Mouse (Mus musculus) MEL (cell line): ENCODE results near the gene 9630041A04Rik. TPM values are rescaled to one million over a fixed set of nuclear protein-coding genes. Genes with fewer than 3 reads are reported as not detected.

Experiments
- DNase-seq: peaks from one replicate; pipeline ENCODE4 v3.0.0; 2011; ENCODE audit warnings: low read depth, low spot score
- H3K27ac ChIP-seq: 2 replicates; pipeline ENCODE4 v1.5.1; 2012; ENCODE audit warnings: low read depth, mild to moderate bottlenecking, control low read depth, low read length, moderate library complexity; ENCODE audit not compliant: control insufficient read depth
- H3K27me3 ChIP-seq, 2 experiments: fragments of 150-350 bp in 1 of 2; sonication (generic) in 1 of 2; 2 replicates each; pipeline ENCODE4 v1.6.1; 2012; ENCODE audit warnings: low read length in 2 of 2, mild to moderate bottlenecking in 2 of 2, improper control_type of control experiment in 1 of 2, moderate library complexity in 1 of 2; ENCODE audit not compliant: insufficient read depth in 2 of 2, control insufficient read depth in 1 of 2
- H3K36me3 ChIP-seq, 2 experiments: 2 replicates each; pipeline ENCODE4 v1.6.1; 2012 to 2014; ENCODE audit warnings: low read length in 2 of 2, improper control_type of control experiment in 1 of 2, inconsistent platforms in 1 of 2, mild to moderate bottlenecking in 1 of 2; ENCODE audit not compliant: insufficient read depth in 2 of 2, control insufficient read depth in 1 of 2
- H3K4me1 ChIP-seq, 2 experiments: fragments of 150-350 bp in 1 of 2; sonication (generic) in 1 of 2; 2 replicates each; pipeline ENCODE4 v1.6.1; 2012; ENCODE audit warnings: low read length in 2 of 2, improper control_type of control experiment in 1 of 2, mild to moderate bottlenecking in 1 of 2; ENCODE audit not compliant: insufficient read depth in 2 of 2, control insufficient read depth in 1 of 2
- H3K4me3 ChIP-seq, 2 experiments: fragments of 150-350 bp in 1 of 2; sonication (generic) in 1 of 2; 2 replicates each; pipeline ENCODE4 v1.5.1; 2012; ENCODE audit warnings: low read depth in 2 of 2, low read length in 2 of 2, mild to moderate bottlenecking in 2 of 2, moderate library complexity in 2 of 2, control low read depth in 1 of 2, improper control_type of control experiment in 1 of 2; ENCODE audit not compliant: control insufficient read depth in 1 of 2, insufficient read depth in 1 of 2
- H3K79me2 ChIP-seq: 2 replicates; pipeline ENCODE4 v1.6.1; 2012; ENCODE audit warnings: mild to moderate bottlenecking, low read length, moderate library complexity; ENCODE audit not compliant: control insufficient read depth, poor library complexity, insufficient read depth
- H3K9ac ChIP-seq: 2 replicates; pipeline ENCODE4 v1.6.1; 2012; ENCODE audit warnings: low read depth, mild to moderate bottlenecking, control low read depth, low read length, moderate library complexity; ENCODE audit not compliant: control insufficient read depth, poor library complexity, severe bottlenecking
- H3K9me3 ChIP-seq: fragments of 150-350 bp; sonication (generic); replicated peaks from 2 replicates; pipeline ENCODE4 v1.6.1; 2012; ENCODE audit warnings: mild to moderate bottlenecking, low read length, improper control_type of control experiment, moderate library complexity; ENCODE audit not compliant: insufficient read depth
- CHD1 ChIP-seq: IDR thresholded peaks from 2 replicates; pipeline ENCODE4 v1.6.1; 2012; ENCODE audit warnings: low read depth, mild to moderate bottlenecking, inconsistent platforms, low read length, improper control_type of control experiment
- EP300 ChIP-seq, 2 experiments: IDR thresholded peaks; 2 replicates each; pipeline ENCODE4 v1.6.1; 2011; ENCODE audit warnings: improper control_type of control experiment in 2 of 2, low read length in 2 of 2, low read depth in 1 of 2, mild to moderate bottlenecking in 1 of 2
- ETS1 ChIP-seq: IDR thresholded peaks from 2 replicates; pipeline ENCODE4 v1.6.1; 2012; ENCODE audit warnings: low read depth, mild to moderate bottlenecking, inconsistent platforms, low read length, improper control_type of control experiment, moderate library complexity
- GABPA ChIP-seq: IDR thresholded peaks from 2 replicates; pipeline ENCODE4 v1.6.1; 2012; ENCODE audit warnings: low read depth, mild to moderate bottlenecking, inconsistent platforms, low read length, improper control_type of control experiment, moderate library complexity
- GATA1 ChIP-seq: IDR thresholded peaks from 2 replicates; pipeline ENCODE4 v1.6.1; 2011; ENCODE audit warnings: low read depth, low read length, improper control_type of control experiment
- HCFC1 ChIP-seq: IDR thresholded peaks from 2 replicates; pipeline ENCODE4 v1.6.1; 2012; ENCODE audit warnings: low read depth, mild to moderate bottlenecking, inconsistent platforms, low read length, improper control_type of control experiment, moderate library complexity
- KAT2A ChIP-seq: conservative IDR thresholded peaks from 2 replicates; pipeline ENCODE4 v1.6.1; 2012; ENCODE audit warnings: low read depth, low read length, improper control_type of control experiment, inconsistent platforms
- MAX ChIP-seq: IDR thresholded peaks from 2 replicates; pipeline ENCODE4 v1.6.1; 2011; ENCODE audit warnings: low read length, improper control_type of control experiment
- MEF2A ChIP-seq: IDR thresholded peaks from 2 replicates; pipeline ENCODE4 v1.6.1; 2014; ENCODE audit warnings: low read depth, mild to moderate bottlenecking, inconsistent platforms, low read length, improper control_type of control experiment; ENCODE audit not compliant: poor library complexity, insufficient replicate concordance, severe bottlenecking; ENCODE audit errors: extremely low read depth
- NRF1 ChIP-seq: IDR thresholded peaks from 2 replicates; pipeline ENCODE4 v1.6.1; 2014; ENCODE audit warnings: low read depth, mild to moderate bottlenecking, inconsistent platforms, low read length, improper control_type of control experiment, moderate library complexity; ENCODE audit not compliant: poor library complexity, insufficient read depth, severe bottlenecking
- POLR2A ChIP-seq, 2 experiments: IDR thresholded peaks; 2 replicates each; pipeline ENCODE4 v1.6.1; 2011 to 2012; ENCODE audit warnings: low read length in 2 of 2, mild to moderate bottlenecking in 2 of 2, control low read depth in 1 of 2, improper control_type of control experiment in 1 of 2, low read depth in 1 of 2, moderate library complexity in 1 of 2; ENCODE audit not compliant: control insufficient read depth in 1 of 2, insufficient read depth in 1 of 2, poor library complexity in 1 of 2
- POLR2AphosphoS5 ChIP-seq: IDR thresholded peaks from 2 replicates; pipeline ENCODE4 v1.6.1; 2012; ENCODE audit warnings: low read depth, borderline replicate concordance, mild to moderate bottlenecking, inconsistent platforms, low read length, moderate library complexity, mixed read lengths
- RAD21 ChIP-seq: IDR thresholded peaks from 2 replicates; pipeline ENCODE4 v1.6.1; 2011; ENCODE audit warnings: mild to moderate bottlenecking, low read depth, low read length, improper control_type of control experiment
- SIN3A ChIP-seq: IDR thresholded peaks from 2 replicates; pipeline ENCODE4 v1.6.1; 2012; ENCODE audit warnings: low read length, improper control_type of control experiment, inconsistent platforms
- SMC3 ChIP-seq: IDR thresholded peaks from 2 replicates; pipeline ENCODE4 v1.6.1; 2011; ENCODE audit warnings: low read depth, low read length, improper control_type of control experiment
- UBTF ChIP-seq: IDR thresholded peaks from 2 replicates; pipeline ENCODE4 v1.6.1; 2012; ENCODE audit warnings: low read depth, mild to moderate bottlenecking, inconsistent platforms, low read length, improper control_type of control experiment, moderate library complexity, borderline replicate concordance; ENCODE audit not compliant: insufficient read depth
- USF1 ChIP-seq: IDR thresholded peaks from 2 replicates; pipeline ENCODE4 v1.6.1; 2014; ENCODE audit warnings: low read depth, mild to moderate bottlenecking, inconsistent platforms, low read length, improper control_type of control experiment, moderate library complexity
- USF2 ChIP-seq, 2 experiments: IDR thresholded peaks; 2 replicates each; pipeline ENCODE4 v1.6.1; 2011 to 2012; ENCODE audit warnings: improper control_type of control experiment in 2 of 2, low read length in 2 of 2, borderline replicate concordance in 1 of 2, inconsistent platforms in 1 of 2, low read depth in 1 of 2, mild to moderate bottlenecking in 1 of 2; ENCODE audit not compliant: insufficient read depth in 1 of 2
- ZC3H11A ChIP-seq: IDR thresholded peaks from 2 replicates; pipeline ENCODE4 v1.6.1; 2012; ENCODE audit warnings: low read depth, mild to moderate bottlenecking, inconsistent platforms, low read length, improper control_type of control experiment
- polyA plus RNA-seq, 2 experiments: library from polyadenylated mRNA; stranded (reverse) in 1 of 2; unstranded in 1 of 2; fragments of >175 nt in 1 of 2; fragments of >200 nt in 1 of 2; gene quantifications; 2 replicates each; pipeline versions ENCODE4 v1.2.1 to v1.2.4; 2012; ENCODE audit warnings: low replicate concordance in 2 of 2, low read depth in 1 of 2; ENCODE audit not compliant: insufficient read length in 2 of 2, insufficient read depth in 1 of 2, missing spikeins in 1 of 2
- total RNA-seq: library from RNA; depleted of rRNA; stranded (reverse); fragments of 300-350 nt; gene quantifications from 2 replicates; pipeline ENCODE4 v1.2.3, GENCODE M21; 2012

Gene 9630041A04Rik
- total and polyA plus RNA-seq, 3 experiments, result not detected

GRCm38 (mm10) chr9:101907747-101908255 lies 46.2 kb downstream of the 9630041A04Rik start:
- no peaks in the 10 kb centered on the region for H3K9me3 ChIP-seq
- no peak for DNase-seq

GRCm38 (mm10) chr9:101908849-101909248 lies 47.2 kb downstream of the 9630041A04Rik start:
- Histone ChIP-seq H3K79me2 (no peaks in the 10 kb centered on the region), H3K4me1 (no peaks in the 10 kb centered on the region), H3K27me3 (no peaks in the 10 kb centered on the region), H3K36me3 (no peaks in the 10 kb centered on the region), H3K4me3 (no peak overlapping the region)
- TF ChIP-seq HCFC1 (no peak), KAT2A (no peak), RAD21 (no peak), MEF2A (no peak), ZC3H11A (no peak), MAX (no peak), UBTF (no peak), EP300 (IDR thresholded peaks at IDR 0.05; ENCODE audit: low read depth in 1 of 2, low read length in 2 of 2) (no peak), POLR2AphosphoS5 (no peak), GABPA (no peak), POLR2A (IDR thresholded peaks at IDR 0.05; ENCODE audit: control insufficient read depth in 1 of 2, insufficient read depth in 1 of 2, low read depth in 1 of 2, low read length in 2 of 2, poor library complexity in 1 of 2) (no peak), USF1 (no peak), SMC3 (no peak)
- TF ChIP-seq, all 39 proteins: peak for 0
- no peak overlapping the region for H3K9ac ChIP-seq
- no peak overlapping the region for H3K27ac ChIP-seq
- no peaks in the 10 kb centered on the region for H3K9me3 ChIP-seq
- no peak for DNase-seq

More at GRCm38 (mm10) chr9:101907747-101908255, 46.2 kb downstream of the 9630041A04Rik start:
- H3K79me2 ChIP-seq, result no peaks in the 10 kb centered on the region
- H3K9ac ChIP-seq, result no peak overlapping the region
- H3K4me1 ChIP-seq, result no peaks in the 10 kb centered on the region
- no peak for TF ChIP-seq CHD1
- H3K27me3 ChIP-seq, result no peaks in the 10 kb centered on the region
- no peak overlapping the region for H3K4me3 ChIP-seq
- no peak overlapping the region for H3K27ac ChIP-seq
- H3K36me3 ChIP-seq, result no peaks in the 10 kb centered on the region

DNA sequence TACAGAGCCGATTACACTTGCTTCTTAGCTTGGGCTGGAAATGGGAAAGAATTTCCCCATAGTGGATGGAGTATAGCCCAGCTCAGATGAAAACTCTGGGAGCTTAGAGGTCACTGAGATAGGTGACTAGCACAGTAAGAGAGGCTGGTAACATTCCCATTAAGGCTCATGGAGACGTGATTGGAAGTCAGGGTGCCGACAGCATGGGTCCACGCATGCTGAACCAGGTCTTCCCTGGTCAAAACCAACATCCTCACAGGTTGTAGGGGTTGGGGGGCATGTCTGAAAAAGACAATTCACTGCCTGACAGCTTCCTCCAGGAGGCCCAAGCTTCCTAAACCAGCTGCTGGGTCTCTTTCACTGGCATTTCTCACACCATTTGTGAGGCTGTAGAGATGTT lies 47.9 kb downstream of the 9630041A04Rik start:
- no peaks in the 10 kb centered on the region for H3K9me3 ChIP-seq
- no peak overlapping the region for H3K9ac ChIP-seq
- no peak overlapping the region for H3K27ac ChIP-seq
- no peak for TF ChIP-seq SIN3A
- TF ChIP-seq USF2 (IDR thresholded peaks at IDR 0.05; ENCODE audit: borderline replicate concordance in 1 of 2, insufficient read depth in 1 of 2, low read depth in 1 of 2, low read length in 2 of 2), result no peak
- TF ChIP-seq ETS1, result no peak
- no peak for TF ChIP-seq ZC3H11A
- no peak for TF ChIP-seq GATA1
- TF ChIP-seq KAT2A, result no peak
- TF ChIP-seq EP300 (IDR thresholded peaks at IDR 0.05; ENCODE audit: low read depth in 1 of 2, low read length in 2 of 2), result no peak
- no peak for TF ChIP-seq UBTF
- TF ChIP-seq NRF1, result no peak
- no peak for TF ChIP-seq RAD21
- H3K27me3 ChIP-seq, result no peaks in the 10 kb centered on the region
- no peaks in the 10 kb centered on the region for H3K4me1 ChIP-seq
- no peak for DNase-seq
- H3K36me3 ChIP-seq, result no peaks in the 10 kb centered on the region
- H3K4me3 ChIP-seq, result no peak overlapping the region
- no peaks in the 10 kb centered on the region for H3K79me2 ChIP-seq
